In the genomic region with DNA sequence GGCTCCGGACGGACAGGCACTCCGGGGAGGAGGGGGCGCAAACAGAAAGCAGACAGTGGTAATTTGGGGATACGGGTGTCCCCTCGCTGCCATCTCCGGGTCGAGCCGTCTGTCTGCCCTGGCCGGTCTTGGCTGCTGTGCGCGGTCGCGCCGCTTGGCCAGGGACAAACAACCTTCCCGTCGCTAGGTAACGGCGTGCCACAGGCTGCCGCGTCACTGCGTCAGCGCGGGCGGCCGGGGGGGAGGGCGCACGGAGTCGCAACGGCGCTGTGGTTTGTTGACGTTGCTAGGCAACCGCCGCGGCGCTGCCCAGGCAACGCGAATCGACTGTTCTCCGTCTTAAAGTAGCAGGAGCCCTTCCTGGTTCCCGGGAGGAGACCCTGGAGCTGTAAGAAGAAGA, we compare ENCODE assay signal across 8 mouse cellular contexts. TPM values are rescaled to one million over a fixed set of nuclear protein-coding genes. Genes with fewer than 3 reads are reported as not detected.
DNase-seq lines count a peak whose midpoint lies in the region; ATAC-seq lines count a peak whose summit lies in the region.

No protein-coding gene starts in this region.

- ATAC-seq in hindbrain, embryonic 11.5 days (ENCODE audit: low FRiP score), result peak; percentile 96

- under 1% methylated on average over 41 of the region's 41 CpGs for WGBS in hindbrain, embryonic 11.5 days

- DNase-seq in NIH3T3 (ENCODE audit: low read depth), result peak; percentile 98
- peak; percentile 93 for DNase-seq in cerebellum, adult 9-11 months
- peak; percentile 90 to 95 for DNase-seq in frontal cortex, adult 2 months (ENCODE audit: extremely low spot score in 1 of 2, low spot score in 1 of 2)
- peak; percentile 99 for DNase-seq in hindbrain, embryonic 11.5 days (ENCODE audit: low spot score)
- peak; percentile 92 to 96 for DNase-seq in layer of hippocampus, postnatal 14 days (ENCODE audit: low spot score in 2 of 2)
- peak; percentile 98 for DNase-seq in lung, postnatal 10 days
- DNase-seq in ovary, postnatal 14 days (ENCODE audit: low spot score), result peak; percentile 89
- peak; percentile 82 to 86 for DNase-seq in thymus, postnatal 10 days (ENCODE audit: low spot score in 2 of 2)

- 0 out of 2 replicates have a peak, but pooled peaks cover 2% of the 10 kb centered on the region for H3K27me3 ChIP-seq in hindbrain, embryonic 11.5 days (ENCODE audit: control insufficient read depth, insufficient read depth, low read length)

- H3K36me3 ChIP-seq in hindbrain, embryonic 11.5 days (ENCODE audit: control insufficient read depth, insufficient read depth, low read length), result no peaks in the 10 kb centered on the region

- H3K27ac ChIP-seq in hindbrain, embryonic 11.5 days (ENCODE audit: low read depth, low read length), result no peak overlapping the region; the same call in 1 of the 2 replicates

- peak overlapping the region; percentile 87 for H3K4me2 ChIP-seq in hindbrain, embryonic 11.5 days (replicated peaks; ENCODE audit: low read depth, low read length)

- H3K9ac ChIP-seq in hindbrain, embryonic 11.5 days (ENCODE audit: low read depth, low read length), result peak overlapping the region; percentile 29; the same call in 1 of the 2 replicates

- H3K9me3 ChIP-seq in hindbrain, embryonic 11.5 days (ENCODE audit: control insufficient read depth, low read length), result no peaks in the 10 kb centered on the region

- H3K4me3 ChIP-seq in hindbrain, embryonic 11.5 days (ENCODE audit: low read depth, low read length), result peak overlapping the region; percentile 32

- H3K4me1 ChIP-seq in hindbrain, embryonic 11.5 days (replicated peaks; ENCODE audit: control insufficient read depth, insufficient read depth, low read length), result 0 out of 2 replicates have a peak, but pooled peaks cover 6% of the 10 kb centered on the region

RNA-seq across cellular contexts. Expression of a gene that starts 10.1 kb away (rescaled TPM):
- polyA plus RNA-seq in frontal cortex, adult 2 months (2012; rRNA removed), result 6.3 and 22.4 TPM in 2 replicates
- polyA plus RNA-seq in hindbrain, embryonic 11.5 days (2014; fragmentation: Nextera tagmentation; extraction: Ambion mirVana), result not detected in 2 replicates
- total RNA-seq in layer of hippocampus, postnatal 14 days (2021), result 1 to 10 TPM; 6.1 to 6.5 TPM

RNA-seq across cellular contexts. Expression of a gene that starts 24.7 kb away (rescaled TPM):
- 49.9 and 53.6 TPM in 2 replicates for polyA plus RNA-seq in frontal cortex, adult 2 months (2012; rRNA removed)
- 108 and 112 TPM in 2 replicates for polyA plus RNA-seq in hindbrain, embryonic 11.5 days (2014; fragmentation: Nextera tagmentation; extraction: Ambion mirVana)
- total RNA-seq in layer of hippocampus, postnatal 14 days (2021), result 10 to 100 TPM; 38.3 to 44.7 TPM

RNA-seq across cellular contexts. Expression of a gene that starts 37.5 kb away (rescaled TPM):
- 128 and 135 TPM in 2 replicates for polyA plus RNA-seq in frontal cortex, adult 2 months (2012; rRNA removed)
- 49.6 and 52.1 TPM in 2 replicates for polyA plus RNA-seq in hindbrain, embryonic 11.5 days (2014; fragmentation: Nextera tagmentation; extraction: Ambion mirVana)
- 100 to 1,000 TPM in 1 of 2 experiments, 10 to 100 TPM in 1; 93.0 to 104 TPM for total RNA-seq in layer of hippocampus, postnatal 14 days (2021)

RNA-seq across cellular contexts. Expression of a gene that starts 39.4 kb away (rescaled TPM):
- 12.7 and 15.2 TPM in 2 replicates for polyA plus RNA-seq in frontal cortex, adult 2 months (2012; rRNA removed)
- 14.7 and 15.2 TPM in 2 replicates for polyA plus RNA-seq in hindbrain, embryonic 11.5 days (2014; fragmentation: Nextera tagmentation; extraction: Ambion mirVana)
- 10 to 100 TPM; 19.6 to 19.8 TPM for total RNA-seq in layer of hippocampus, postnatal 14 days (2021)

RNA-seq across cellular contexts. Expression of a gene that starts 39.6 kb away (rescaled TPM):
- polyA plus RNA-seq in frontal cortex, adult 2 months (2012; rRNA removed), result 5.3 and 5.5 TPM in 2 replicates
- polyA plus RNA-seq in hindbrain, embryonic 11.5 days (2014; fragmentation: Nextera tagmentation; extraction: Ambion mirVana), result 3.2 and 5.0 TPM in 2 replicates
- 1 to 10 TPM; 4.5 to 6.7 TPM for total RNA-seq in layer of hippocampus, postnatal 14 days (2021)
